Mouse (Mus musculus): ENCODE measurements around the gene Faf1. TPM values are rescaled to one million over a fixed set of nuclear protein-coding genes. Genes with fewer than 3 reads are reported as not detected.

The Faf1 gene
- polyA plus RNA-seq, 1 experiment, result 88.3 TPM

GRCm38 (mm10) chr4:109797511-109798182 lies 121.3 kb downstream of the Faf1 start:
- H3K9ac ChIP-seq (ENCODE audit: low read depth, poor library complexity, severe bottlenecking), result no peak overlapping the region
- H3K4me3 ChIP-seq (ENCODE audit: low read depth, low read length), result no peak overlapping the region
- H3K27me3 ChIP-seq (ENCODE audit: control insufficient read depth, insufficient read depth, low read length, poor library complexity, severe bottlenecking), result no peaks in the 10 kb centered on the region
- peaks cover 2% of the 10 kb centered on the region for H3K36me3 ChIP-seq (ENCODE audit: control insufficient read depth, insufficient read depth, low read length, poor library complexity, severe bottlenecking)
- no peak overlapping the region for H3K27ac ChIP-seq (ENCODE audit: insufficient read depth, low read length)
- TF ChIP-seq EP300 (IDR thresholded peaks at IDR 0.05; ENCODE audit: insufficient read depth, low read depth, low read length) (no peak), POLR2A (IDR thresholded peaks at IDR 0.05; ENCODE audit: insufficient read depth, low read length) (no peak), CTCF (IDR thresholded peaks at IDR 0.05; ENCODE audit: low read depth, low read length) (no peak)
- no peaks in the 10 kb centered on the region for H3K9me3 ChIP-seq (replicated peaks; ENCODE audit: control insufficient read depth, insufficient read depth, low read length, poor library complexity, severe bottlenecking)
- no peaks in the 10 kb centered on the region for H3K4me1 ChIP-seq (ENCODE audit: control insufficient read depth, insufficient read depth, low read length)

- no peaks in the 10 kb centered on the region for H3K4me1 ChIP-seq (ENCODE audit: control insufficient read depth, insufficient read depth, low read length)
- no peak overlapping the region for H3K27ac ChIP-seq (ENCODE audit: insufficient read depth, low read length)
- TF ChIP-seq CTCF (IDR thresholded peaks at IDR 0.05; ENCODE audit: low read depth, low read length), result no peak
- no peak for TF ChIP-seq POLR2A (IDR thresholded peaks at IDR 0.05; ENCODE audit: insufficient read depth, low read length)
- no peak for TF ChIP-seq EP300 (IDR thresholded peaks at IDR 0.05; ENCODE audit: insufficient read depth, low read depth, low read length)
- no peaks in the 10 kb centered on the region for H3K36me3 ChIP-seq (ENCODE audit: control insufficient read depth, insufficient read depth, low read length, poor library complexity, severe bottlenecking)
- H3K27me3 ChIP-seq (ENCODE audit: control insufficient read depth, insufficient read depth, low read length, poor library complexity, severe bottlenecking), result no peaks in the 10 kb centered on the region
- no peaks in the 10 kb centered on the region for H3K9me3 ChIP-seq (replicated peaks; ENCODE audit: control insufficient read depth, insufficient read depth, low read length, poor library complexity, severe bottlenecking)
- H3K9ac ChIP-seq (ENCODE audit: low read depth, poor library complexity, severe bottlenecking), result no peak overlapping the region
- H3K4me3 ChIP-seq (ENCODE audit: low read depth, low read length), result no peak overlapping the region
Observed at GRCm38 (mm10) chr4:109806408-109806807, 130.0 kb downstream of the Faf1 start.

- no peaks in the 10 kb centered on the region for H3K4me1 ChIP-seq (ENCODE audit: control insufficient read depth, insufficient read depth, low read length)
- H3K9me3 ChIP-seq (replicated peaks; ENCODE audit: control insufficient read depth, insufficient read depth, low read length, poor library complexity, severe bottlenecking), result no peaks in the 10 kb centered on the region
- H3K36me3 ChIP-seq (ENCODE audit: control insufficient read depth, insufficient read depth, low read length, poor library complexity, severe bottlenecking), result no peaks in the 10 kb centered on the region
- TF ChIP-seq CTCF (IDR thresholded peaks at IDR 0.05; ENCODE audit: low read depth, low read length) (no peak), EP300 (IDR thresholded peaks at IDR 0.05; ENCODE audit: insufficient read depth, low read depth, low read length) (no peak), POLR2A (IDR thresholded peaks at IDR 0.05; ENCODE audit: insufficient read depth, low read length) (no peak)
- H3K27me3 ChIP-seq (ENCODE audit: control insufficient read depth, insufficient read depth, low read length, poor library complexity, severe bottlenecking), result no peaks in the 10 kb centered on the region
- H3K4me3 ChIP-seq (ENCODE audit: low read depth, low read length), result no peak overlapping the region
- no peak overlapping the region for H3K27ac ChIP-seq (ENCODE audit: insufficient read depth, low read length)
- H3K9ac ChIP-seq (ENCODE audit: low read depth, poor library complexity, severe bottlenecking), result no peak overlapping the region
Observed at GRCm38 (mm10) chr4:109815161-109815560, 138.8 kb downstream of the Faf1 start.

GRCm38 (mm10) chr4:109815592-109815991 lies 139.2 kb downstream of the Faf1 start:
- TF ChIP-seq CTCF (IDR thresholded peaks at IDR 0.05; ENCODE audit: low read depth, low read length) (no peak), POLR2A (IDR thresholded peaks at IDR 0.05; ENCODE audit: insufficient read depth, low read length) (no peak)
- H3K4me1 ChIP-seq (ENCODE audit: control insufficient read depth, insufficient read depth, low read length), result no peaks in the 10 kb centered on the region
- no peak overlapping the region for H3K27ac ChIP-seq (ENCODE audit: insufficient read depth, low read length)
- no peaks in the 10 kb centered on the region for H3K36me3 ChIP-seq (ENCODE audit: control insufficient read depth, insufficient read depth, low read length, poor library complexity, severe bottlenecking)
- no peak overlapping the region for H3K4me3 ChIP-seq (ENCODE audit: low read depth, low read length)
- no peaks in the 10 kb centered on the region for H3K27me3 ChIP-seq (ENCODE audit: control insufficient read depth, insufficient read depth, low read length, poor library complexity, severe bottlenecking)
- H3K9ac ChIP-seq (ENCODE audit: low read depth, poor library complexity, severe bottlenecking), result no peak overlapping the region
- H3K9me3 ChIP-seq (replicated peaks; ENCODE audit: control insufficient read depth, insufficient read depth, low read length, poor library complexity, severe bottlenecking), result no peaks in the 10 kb centered on the region

GRCm38 (mm10) chr4:109819455-109819854 lies 143.1 kb downstream of the Faf1 start:
- H3K27me3 ChIP-seq (ENCODE audit: control insufficient read depth, insufficient read depth, low read length, poor library complexity, severe bottlenecking), result no peaks in the 10 kb centered on the region
- H3K4me1 ChIP-seq (ENCODE audit: control insufficient read depth, insufficient read depth, low read length), result no peaks in the 10 kb centered on the region
- H3K36me3 ChIP-seq (ENCODE audit: control insufficient read depth, insufficient read depth, low read length, poor library complexity, severe bottlenecking), result no peaks in the 10 kb centered on the region
- H3K9me3 ChIP-seq (replicated peaks; ENCODE audit: control insufficient read depth, insufficient read depth, low read length, poor library complexity, severe bottlenecking), result no peaks in the 10 kb centered on the region
- TF ChIP-seq EP300 (IDR thresholded peaks at IDR 0.05; ENCODE audit: insufficient read depth, low read depth, low read length) (no peak), POLR2A (IDR thresholded peaks at IDR 0.05; ENCODE audit: insufficient read depth, low read length) (no peak), CTCF (IDR thresholded peaks at IDR 0.05; ENCODE audit: low read depth, low read length) (no peak)
- H3K4me3 ChIP-seq (ENCODE audit: low read depth, low read length), result no peak overlapping the region
- H3K9ac ChIP-seq (ENCODE audit: low read depth, poor library complexity, severe bottlenecking), result no peak overlapping the region
- H3K27ac ChIP-seq (ENCODE audit: insufficient read depth, low read length), result no peak overlapping the region

- no peak for TF ChIP-seq POLR2A (IDR thresholded peaks at IDR 0.05; ENCODE audit: insufficient read depth, low read length)
- TF ChIP-seq EP300 (IDR thresholded peaks at IDR 0.05; ENCODE audit: insufficient read depth, low read depth, low read length), result no peak
- no peak for TF ChIP-seq CTCF (IDR thresholded peaks at IDR 0.05; ENCODE audit: low read depth, low read length)
- Histone ChIP-seq H3K4me3 (ENCODE audit: low read depth, low read length) (no peak overlapping the region), H3K36me3 (ENCODE audit: control insufficient read depth, insufficient read depth, low read length, poor library complexity, severe bottlenecking) (no peaks in the 10 kb centered on the region; the same call in none of the 2 replicates), H3K9ac (ENCODE audit: low read depth, poor library complexity, severe bottlenecking) (no peak overlapping the region), H3K9me3 (replicated peaks; ENCODE audit: control insufficient read depth, insufficient read depth, low read length, poor library complexity, severe bottlenecking) (no peaks in the 10 kb centered on the region), H3K27ac (ENCODE audit: insufficient read depth, low read length) (no peak overlapping the region), H3K4me1 (ENCODE audit: control insufficient read depth, insufficient read depth, low read length) (no peaks in the 10 kb centered on the region), H3K27me3 (ENCODE audit: control insufficient read depth, insufficient read depth, low read length, poor library complexity, severe bottlenecking) (no peaks in the 10 kb centered on the region)
Observed at GRCm38 (mm10) chr4:109829800-109830199, 153.4 kb downstream of the Faf1 start.

Data from ES-Bruce4 (cell line).